Mouse (Mus musculus): ENCODE data around the gene Stmnd1. TPM values are rescaled to one million over a fixed set of nuclear protein-coding genes. Genes with fewer than 3 reads are reported as not detected.
"Not testable (repeated sequence)": the region's sequence is repeated elsewhere in the genome, so short reads cannot be mapped to it uniquely, and the experiment has no call there.

Gene Stmnd1
- 0.80 and 0.86 TPM in 2 replicates for polyA plus RNA-seq (2014; fragmentation: Nextera tagmentation; extraction: Ambion mirVana)

DNA sequence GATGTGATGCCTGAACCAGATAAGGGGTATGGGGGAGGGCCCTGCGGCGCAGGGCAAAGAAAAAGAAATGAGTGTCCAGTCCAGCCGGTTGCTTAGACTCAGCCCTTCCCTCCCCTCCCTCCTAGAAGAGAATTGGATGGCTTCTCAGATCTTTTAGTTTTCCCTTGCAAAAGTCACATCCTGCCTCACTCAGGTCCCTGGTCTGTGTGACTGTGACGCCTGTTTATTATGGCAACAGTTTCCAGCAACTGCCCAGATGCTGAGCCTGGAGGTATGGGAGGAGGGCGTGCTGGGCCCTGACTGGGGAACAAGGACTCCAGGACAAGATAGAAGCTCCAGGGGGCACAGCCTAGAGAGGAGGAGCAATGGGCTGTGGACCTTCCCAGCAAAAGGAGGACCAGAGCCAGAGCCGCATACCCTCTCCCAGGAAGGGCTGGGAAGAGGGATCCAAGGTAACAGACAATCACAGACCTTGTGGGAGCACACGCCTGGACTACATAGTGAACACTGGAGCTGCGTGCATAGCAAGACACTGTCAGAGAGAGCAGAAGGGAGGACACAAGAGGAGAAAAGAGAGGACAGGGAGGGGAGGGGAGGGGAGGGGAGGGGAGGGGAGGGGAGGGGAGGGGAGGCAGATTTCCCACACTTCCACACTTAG, at the start of gene Stmnd1:
Gene Stmnd1 (plus strand): TSS at position 269 of the 658 bp plus-strand sequence.
- Histone ChIP-seq H3K4me3 (ENCODE audit: low read depth, low read length) (peak within 1 kb of the TSS; percentile 7), H3K27me3 (replicated peaks; ENCODE audit: control insufficient read depth, insufficient read depth, low read length) (no peaks in the 10 kb centered on the region), H3K4me1 (ENCODE audit: control insufficient read depth, insufficient read depth, low read length) (peaks cover 16% of the 10 kb centered on the region), H3K9me3 (ENCODE audit: control insufficient read depth, low read length) (no peaks in the 10 kb centered on the region), H3K36me3 (ENCODE audit: control insufficient read depth, insufficient read depth, low read length) (no peaks in the 10 kb centered on the region), H3K9ac (ENCODE audit: low read depth, low read length) (peak within 1 kb of the TSS; percentile 19; the same call in 1 of the 2 replicates), H3K4me2 (ENCODE audit: low read depth, low read length) (peak within 1 kb of the TSS; percentile 46), H3K27ac (replicated peaks; ENCODE audit: low read depth, low read length) (peak within 1 kb of the TSS; percentile 80)
- DNase-seq (ENCODE audit: low spot score): no peak
- ATAC-seq (ENCODE audit: low read depth): peak; percentile 60
- WGBS: 16% methylated on average over 7 of the region's 8 CpGs

DNA sequence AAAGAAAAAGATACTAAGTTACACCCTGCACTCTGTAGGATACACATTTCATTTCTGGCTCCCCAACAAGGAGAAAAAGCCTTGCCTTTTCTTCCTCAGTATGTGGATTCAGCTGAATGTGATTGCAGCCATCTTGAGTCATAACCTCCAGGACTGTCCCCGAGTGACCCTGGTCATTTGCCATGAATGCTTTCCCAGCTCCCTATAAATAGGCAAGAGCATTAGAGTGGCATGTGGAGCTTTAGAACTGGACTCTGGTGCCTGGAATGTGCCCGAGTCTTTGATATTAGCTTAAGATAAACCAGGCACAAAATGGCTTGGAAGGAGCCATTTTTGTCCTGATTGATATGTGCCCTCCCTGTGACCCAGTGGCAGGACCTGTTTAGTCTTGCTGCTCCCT, 46.6 kb upstream of the Stmnd1 start:
- H3K9me3 ChIP-seq (ENCODE audit: control insufficient read depth, low read length): 0 out of 2 replicates have a peak, but pooled peaks cover 5% of the 10 kb centered on the region
- no peak overlapping the region for H3K4me3 ChIP-seq (ENCODE audit: low read depth, low read length)
- H3K27me3 ChIP-seq (replicated peaks; ENCODE audit: control insufficient read depth, insufficient read depth, low read length): no peaks in the 10 kb centered on the region
- DNase-seq (ENCODE audit: low spot score) (no peak), ATAC-seq (ENCODE audit: low read depth) (no peak)
- no peak overlapping the region for H3K4me2 ChIP-seq (ENCODE audit: low read depth, low read length)
- no peak overlapping the region for H3K27ac ChIP-seq (replicated peaks; ENCODE audit: low read depth, low read length)
- H3K4me1 ChIP-seq (ENCODE audit: control insufficient read depth, insufficient read depth, low read length): peaks cover under 1% of the 10 kb centered on the region; the same call in 1 of the 2 replicates
- no peaks in the 10 kb centered on the region for H3K36me3 ChIP-seq (ENCODE audit: control insufficient read depth, insufficient read depth, low read length)
- no peak overlapping the region for H3K9ac ChIP-seq (ENCODE audit: low read depth, low read length)
- 59% methylated on average over 2 of the region's 2 CpGs for WGBS

GRCm38 (mm10) chr13:46227486-46227885, 46.0 kb upstream of the Stmnd1 start:
- H3K4me3 ChIP-seq (ENCODE audit: low read depth, low read length): no peak overlapping the region
- 0 out of 2 replicates have a peak, but pooled peaks cover 5% of the 10 kb centered on the region for H3K9me3 ChIP-seq (ENCODE audit: control insufficient read depth, low read length)
- H3K27me3 ChIP-seq (replicated peaks; ENCODE audit: control insufficient read depth, insufficient read depth, low read length): no peaks in the 10 kb centered on the region
- H3K36me3 ChIP-seq (ENCODE audit: control insufficient read depth, insufficient read depth, low read length): no peaks in the 10 kb centered on the region
- ATAC-seq (ENCODE audit: low read depth) (no peak), DNase-seq (ENCODE audit: low spot score) (no peak)
- no peaks in the 10 kb centered on the region for H3K4me1 ChIP-seq (ENCODE audit: control insufficient read depth, insufficient read depth, low read length)
- H3K9ac ChIP-seq (ENCODE audit: low read depth, low read length): no peak overlapping the region
- WGBS: 86% methylated on average over 4 of the region's 4 CpGs
- H3K4me2 ChIP-seq (ENCODE audit: low read depth, low read length): no peak overlapping the region
- H3K27ac ChIP-seq (replicated peaks; ENCODE audit: low read depth, low read length): no peak overlapping the region

- not testable (repeated sequence) for H3K9me3 ChIP-seq (ENCODE audit: control insufficient read depth, low read length); H3K4me1 ChIP-seq (ENCODE audit: control insufficient read depth, insufficient read depth, low read length); H3K4me3 ChIP-seq (ENCODE audit: low read depth, low read length); H3K4me2 ChIP-seq (ENCODE audit: low read depth, low read length); H3K27me3 ChIP-seq (replicated peaks; ENCODE audit: control insufficient read depth, insufficient read depth, low read length); H3K27ac ChIP-seq (replicated peaks; ENCODE audit: low read depth, low read length); H3K36me3 ChIP-seq (ENCODE audit: control insufficient read depth, insufficient read depth, low read length); DNase-seq (ENCODE audit: low spot score); H3K9ac ChIP-seq (ENCODE audit: low read depth, low read length); ATAC-seq (ENCODE audit: low read depth)
- 100% methylated on average over 1 of the region's 1 CpGs for WGBS
Measured at GRCm38 (mm10) chr13:46228750-46229149, 44.8 kb upstream of the Stmnd1 start.

- no peak for ATAC-seq (ENCODE audit: low read depth)
- DNase-seq (ENCODE audit: low spot score): peak; percentile 49
- Histone ChIP-seq H3K4me1 (ENCODE audit: control insufficient read depth, insufficient read depth, low read length) (no peaks in the 10 kb centered on the region), H3K27ac (replicated peaks; ENCODE audit: low read depth, low read length) (no peak overlapping the region), H3K9ac (ENCODE audit: low read depth, low read length) (no peak overlapping the region), H3K9me3 (ENCODE audit: control insufficient read depth, low read length) (0 out of 2 replicates have a peak, but pooled peaks cover 5% of the 10 kb centered on the region), H3K27me3 (replicated peaks; ENCODE audit: control insufficient read depth, insufficient read depth, low read length) (no peaks in the 10 kb centered on the region), H3K4me3 (ENCODE audit: low read depth, low read length) (no peak overlapping the region), H3K36me3 (ENCODE audit: control insufficient read depth, insufficient read depth, low read length) (no peaks in the 10 kb centered on the region), H3K4me2 (ENCODE audit: low read depth, low read length) (no peak overlapping the region)
- WGBS: 76% methylated on average over 5 of the region's 5 CpGs
Measured at GRCm38 (mm10) chr13:46231514-46232085, 41.9 kb upstream of the Stmnd1 start.

- H3K27ac ChIP-seq (replicated peaks; ENCODE audit: low read depth, low read length): no peak overlapping the region
- H3K9me3 ChIP-seq (ENCODE audit: control insufficient read depth, low read length): no peaks in the 10 kb centered on the region
- no peak overlapping the region for H3K4me2 ChIP-seq (ENCODE audit: low read depth, low read length)
- no peaks in the 10 kb centered on the region for H3K4me1 ChIP-seq (ENCODE audit: control insufficient read depth, insufficient read depth, low read length)
- ATAC-seq (ENCODE audit: low read depth) (no peak), DNase-seq (ENCODE audit: low spot score) (no peak)
- H3K27me3 ChIP-seq (replicated peaks; ENCODE audit: control insufficient read depth, insufficient read depth, low read length): no peaks in the 10 kb centered on the region
- no peaks in the 10 kb centered on the region for H3K36me3 ChIP-seq (ENCODE audit: control insufficient read depth, insufficient read depth, low read length)
- 73% methylated on average over 7 of the region's 7 CpGs for WGBS
- H3K9ac ChIP-seq (ENCODE audit: low read depth, low read length): no peak overlapping the region
- H3K4me3 ChIP-seq (ENCODE audit: low read depth, low read length): no peak overlapping the region
Measured at GRCm38 (mm10) chr13:46237723-46238349, 35.7 kb upstream of the Stmnd1 start.

- 77% methylated on average over 7 of the region's 7 CpGs for WGBS
- Histone ChIP-seq H3K9me3 (ENCODE audit: control insufficient read depth, low read length) (no peaks in the 10 kb centered on the region), H3K4me1 (ENCODE audit: control insufficient read depth, insufficient read depth, low read length) (no peaks in the 10 kb centered on the region), H3K9ac (ENCODE audit: low read depth, low read length) (no peak overlapping the region), H3K4me3 (ENCODE audit: low read depth, low read length) (no peak overlapping the region), H3K27ac (replicated peaks; ENCODE audit: low read depth, low read length) (no peak overlapping the region), H3K36me3 (ENCODE audit: control insufficient read depth, insufficient read depth, low read length) (no peaks in the 10 kb centered on the region), H3K27me3 (replicated peaks; ENCODE audit: control insufficient read depth, insufficient read depth, low read length) (no peaks in the 10 kb centered on the region), H3K4me2 (ENCODE audit: low read depth, low read length) (no peak overlapping the region)
- DNase-seq (ENCODE audit: low spot score): no peak
- ATAC-seq (ENCODE audit: low read depth): no peak
Measured at GRCm38 (mm10) chr13:46238796-46239195, 34.7 kb upstream of the Stmnd1 start.

DNA sequence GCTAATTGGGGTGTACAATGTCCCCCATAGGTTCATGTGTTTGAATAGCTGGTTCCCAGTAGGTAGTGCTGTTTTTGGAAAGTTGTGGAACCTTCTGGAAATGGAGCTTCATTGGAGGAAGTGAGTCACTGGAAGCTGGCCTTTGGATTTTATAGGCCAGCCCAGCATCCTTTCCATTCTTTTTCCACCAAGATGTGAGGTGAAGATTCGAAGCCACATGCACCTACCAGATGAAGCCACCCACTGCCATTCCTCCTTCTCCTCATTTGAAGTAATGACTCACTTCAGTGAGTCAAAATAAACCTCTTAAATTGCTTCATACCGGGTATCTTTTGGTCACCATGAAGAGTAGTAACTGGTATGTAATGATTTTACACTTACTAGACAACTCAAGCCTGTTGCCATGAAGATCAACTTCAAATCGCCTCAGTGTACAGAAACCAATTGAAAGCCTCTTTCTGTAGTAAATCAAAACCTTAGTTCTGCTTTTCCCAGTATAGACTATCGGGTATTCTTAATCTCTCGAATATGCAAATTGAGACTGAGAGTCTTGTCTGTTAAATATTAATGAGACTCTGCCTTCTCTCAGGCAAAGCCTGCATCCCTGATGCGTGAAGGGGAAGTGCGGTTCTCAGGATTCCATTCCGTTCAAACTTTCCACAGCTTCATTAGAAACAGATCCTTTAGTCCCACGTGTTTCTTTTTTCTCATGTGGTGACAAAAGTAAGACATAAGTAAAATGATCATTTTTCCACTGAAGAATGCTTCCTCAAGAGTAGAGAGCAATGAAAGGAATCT, 31.9 kb upstream of the Stmnd1 start:
- H3K9ac ChIP-seq (ENCODE audit: low read depth, low read length): no peak overlapping the region
- H3K27ac ChIP-seq (replicated peaks; ENCODE audit: low read depth, low read length): no peak overlapping the region
- H3K27me3 ChIP-seq (replicated peaks; ENCODE audit: control insufficient read depth, insufficient read depth, low read length): no peaks in the 10 kb centered on the region
- ATAC-seq (ENCODE audit: low read depth) (no peak), DNase-seq (ENCODE audit: low spot score) (peak; percentile 57)
- H3K4me2 ChIP-seq (ENCODE audit: low read depth, low read length): no peak overlapping the region
- H3K9me3 ChIP-seq (ENCODE audit: control insufficient read depth, low read length): no peaks in the 10 kb centered on the region
- no peaks in the 10 kb centered on the region for H3K4me1 ChIP-seq (ENCODE audit: control insufficient read depth, insufficient read depth, low read length)
- no peaks in the 10 kb centered on the region for H3K36me3 ChIP-seq (ENCODE audit: control insufficient read depth, insufficient read depth, low read length)
- no peak overlapping the region for H3K4me3 ChIP-seq (ENCODE audit: low read depth, low read length)
- 60% methylated on average over 9 of the region's 9 CpGs for WGBS
